Mouse (Mus musculus) adrenal gland, adult 2 months (tissue): ENCODE results near the gene Necab2. TPM values are rescaled to one million over a fixed set of nuclear protein-coding genes. Genes with fewer than 3 reads are reported as not detected.
A peak's percentile ranks its signal among the peaks of the same experiment; 100 is the strongest.

Experiments used
- DNase-seq: peaks from one replicate; pipeline ENCODE4 v3.0.0; 2021
- polyA plus RNA-seq: library from polyadenylated mRNA; depleted of rRNA; stranded (reverse); fragments of >200 nt; gene quantifications from 2 replicates; pipeline ENCODE4 v1.2.3, GENCODE M21; 2012
- total RNA-seq, 2 experiments: library from RNA; stranded (reverse); gene quantifications; 2 replicates each; pipeline ENCODE4 v1.2.3; 2021

Necab2 gene
- total and polyA plus RNA-seq, 3 experiments, result 6.5 to 8.4 (median 8.2) TPM

DNA sequence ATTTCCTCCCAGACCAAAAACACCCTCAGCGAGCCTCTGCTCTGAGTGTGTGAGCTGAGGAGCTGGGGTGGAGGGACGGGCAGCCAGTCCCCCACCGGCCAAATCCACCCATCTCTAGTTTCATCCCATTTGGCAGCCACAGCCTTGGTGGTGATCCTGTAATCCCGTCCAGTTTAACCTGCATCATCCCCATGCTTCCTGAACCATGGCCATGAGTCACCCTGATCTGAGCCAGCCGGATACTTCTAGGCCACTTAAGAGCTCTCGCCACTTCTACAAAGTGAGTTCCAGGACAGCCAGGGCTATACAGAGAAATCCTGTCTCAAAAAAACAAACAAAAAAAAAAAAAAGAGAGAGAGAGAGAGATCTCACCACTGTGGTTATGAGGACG, 18.2 kb upstream of the Necab2 start:
- DNase-seq, result peak; percentile 73

DNA sequence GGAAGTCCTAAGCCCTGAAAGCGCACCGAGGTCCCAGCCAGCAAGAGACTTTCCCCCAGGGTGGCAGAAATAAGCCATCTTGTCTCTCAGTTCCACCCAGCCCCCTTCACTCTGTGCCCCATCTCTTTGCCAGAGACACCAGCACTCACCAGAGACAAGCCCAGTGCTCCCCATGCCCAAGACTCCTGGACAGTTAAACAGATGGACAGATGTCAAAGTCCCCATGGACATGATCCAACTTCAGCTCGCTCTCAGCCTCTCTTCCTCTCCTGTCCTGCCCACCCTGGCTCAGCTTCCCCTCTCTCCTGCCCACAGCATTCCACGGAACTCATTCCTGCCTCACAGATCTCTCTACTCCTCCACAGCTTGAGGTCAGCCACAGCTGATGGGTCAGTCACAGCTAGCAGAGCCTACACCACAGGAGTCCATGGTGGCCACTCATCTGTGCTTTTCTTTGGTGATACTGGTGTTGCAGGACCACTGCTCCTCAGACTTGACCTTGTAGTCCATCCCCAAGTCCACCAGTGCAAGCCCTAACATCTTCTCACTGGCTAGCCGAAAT, 17.7 kb upstream of the Necab2 start:
- no peak for DNase-seq

DNA sequence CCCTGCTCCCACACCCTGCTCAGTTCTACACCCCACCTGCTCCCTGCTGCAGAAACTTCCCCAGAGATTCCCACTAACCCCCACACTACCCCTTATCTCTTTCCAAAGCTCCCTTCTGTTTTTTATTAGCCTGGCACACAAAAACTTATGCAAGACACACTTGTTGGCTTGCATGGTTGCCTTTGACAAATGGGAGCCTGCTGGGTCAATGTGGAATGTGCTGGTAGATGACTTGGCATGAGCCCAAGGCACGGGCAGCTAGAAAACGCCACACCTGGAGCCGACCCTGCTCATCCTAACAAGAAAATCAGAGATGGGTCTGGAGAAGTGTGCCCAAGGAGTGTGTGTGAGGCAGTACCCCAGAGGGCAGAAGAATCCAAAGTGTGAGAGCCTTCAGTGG, 17.0 kb upstream of the Necab2 start:
- DNase-seq, result no peak

DNA sequence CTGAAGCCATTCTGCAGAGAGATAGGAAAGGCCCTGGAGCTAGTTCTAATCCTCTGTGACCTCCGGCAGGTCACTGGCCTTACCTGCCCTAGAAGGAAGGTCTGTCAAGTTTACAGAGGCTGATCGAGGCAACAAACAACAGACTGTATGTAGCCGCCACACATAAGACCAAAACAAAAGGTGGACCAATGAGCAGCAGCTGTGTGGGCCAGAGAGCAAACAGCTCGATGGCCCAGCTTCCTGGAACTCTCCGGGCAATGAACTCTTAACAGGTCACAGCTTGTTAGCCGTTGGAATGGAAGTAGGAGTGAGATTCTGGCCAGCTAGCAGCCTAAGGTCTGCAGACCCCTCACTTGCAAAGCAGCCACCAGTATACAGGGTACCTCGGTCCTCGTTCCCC, 16.3 kb upstream of the Necab2 start:
- no peak for DNase-seq

DNA sequence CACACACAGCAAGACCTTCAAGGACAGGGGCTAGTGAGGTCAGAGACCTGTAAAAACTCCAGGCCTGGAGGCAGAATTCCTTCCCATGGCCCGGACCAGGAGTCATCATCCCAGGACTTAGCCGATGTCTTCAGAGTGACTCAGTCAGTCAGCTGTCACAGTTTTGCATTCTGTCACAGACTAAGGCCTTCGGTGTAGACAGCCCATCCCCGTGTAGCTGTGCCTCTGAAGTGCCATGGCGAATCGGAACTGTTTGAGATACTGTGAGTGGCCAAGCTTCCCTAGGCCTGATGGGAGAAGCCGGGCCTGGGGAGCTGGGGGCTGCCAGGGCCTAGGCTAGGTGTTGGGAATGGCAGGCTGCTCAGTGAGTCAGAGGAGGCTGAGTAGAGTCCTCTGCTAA, 15.8 kb upstream of the Necab2 start:
- DNase-seq, result peak; percentile 80

DNA sequence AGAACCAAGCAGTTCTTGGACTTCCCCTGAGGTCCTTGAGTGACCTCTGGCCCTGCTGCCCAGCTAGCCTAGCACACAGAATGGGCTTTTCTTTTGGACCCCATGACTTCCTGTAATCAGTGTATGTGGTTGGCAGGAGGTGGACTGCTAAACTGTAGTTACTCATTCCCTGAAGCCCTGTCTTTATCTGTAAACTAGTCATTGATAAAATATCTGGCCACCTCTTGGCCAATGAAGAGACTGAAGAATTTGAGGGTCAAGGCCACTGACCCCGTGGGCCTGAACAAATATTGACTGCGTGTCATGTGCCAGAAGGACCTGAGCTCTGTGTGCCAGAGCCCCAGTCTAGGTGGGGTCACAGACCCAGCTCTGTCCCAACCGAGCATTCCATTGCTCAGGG, 14.1 kb upstream of the Necab2 start:
- peak; percentile 72 for DNase-seq

DNA sequence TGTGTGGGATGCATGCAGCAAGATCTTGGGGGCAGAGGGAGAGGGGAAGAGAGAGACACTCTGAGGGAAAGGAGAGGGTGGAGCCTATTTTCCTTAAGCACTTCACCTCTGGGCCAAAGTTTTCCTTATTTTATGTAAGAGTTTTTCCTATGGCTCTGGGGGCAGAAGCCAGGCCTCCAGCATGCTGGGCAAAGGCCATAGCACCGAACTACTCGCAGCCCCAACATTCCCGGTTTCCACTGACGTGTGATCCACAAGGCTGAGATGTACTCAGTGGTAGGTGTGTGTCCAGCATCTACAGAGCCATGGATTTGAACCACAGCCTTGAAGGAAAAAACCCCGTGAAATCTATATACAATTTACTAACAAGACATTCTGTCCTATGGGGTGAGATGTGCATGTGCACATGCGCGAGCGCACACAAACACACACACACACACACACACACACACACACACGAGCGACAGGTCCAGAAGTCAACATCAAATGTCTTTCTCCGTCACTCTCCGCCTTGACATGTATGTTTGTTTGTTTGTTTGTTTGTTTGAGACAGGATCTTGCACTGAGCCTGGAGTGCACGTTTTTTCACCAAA, 12.8 kb upstream of the Necab2 start, which contains the start of gene Osgin1:
Gene Osgin1 (plus strand): TSS at position 543 of the 593 bp plus-strand sequence.
- no peak for DNase-seq

DNA sequence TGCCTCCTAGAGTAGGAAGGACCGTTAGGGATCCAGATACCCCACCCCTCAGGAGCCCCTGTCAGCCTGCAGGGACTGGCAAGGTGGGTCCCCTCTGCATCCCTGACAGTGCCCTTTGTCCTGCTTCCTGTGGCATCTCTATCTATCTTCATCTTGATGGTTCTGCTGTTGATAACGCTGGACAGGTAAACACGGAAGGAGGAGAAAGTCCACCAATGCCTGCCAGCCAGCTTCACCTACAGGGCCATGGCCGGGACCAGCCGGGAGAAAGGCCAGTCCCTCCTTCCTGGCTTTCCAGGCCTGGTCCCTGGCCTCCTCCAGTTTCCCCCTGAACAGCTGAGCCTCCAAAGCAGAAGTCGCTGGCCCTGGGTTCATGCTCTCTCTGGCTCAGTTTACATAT, 11.9 kb upstream of the Necab2 start:
- DNase-seq, result no peak

DNA sequence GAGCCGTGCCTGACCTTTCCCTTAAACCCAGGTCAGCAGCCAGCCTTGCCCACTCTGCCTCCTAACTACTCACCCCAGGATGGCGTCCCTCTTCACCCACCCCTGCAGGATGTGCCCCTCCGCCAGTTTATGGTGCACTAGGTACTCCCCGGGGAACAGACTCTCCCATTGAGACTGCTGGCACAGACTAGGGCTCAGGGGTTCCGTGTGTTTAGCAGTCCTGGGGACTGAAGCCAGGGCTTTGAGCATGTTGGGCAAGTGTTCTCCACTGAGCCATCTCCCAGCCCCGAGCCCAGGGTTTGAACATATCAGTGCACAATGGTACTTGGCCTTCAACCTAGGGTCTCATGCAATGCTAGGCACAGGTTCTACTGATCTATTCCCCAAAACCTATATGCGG, 11.0 kb upstream of the Necab2 start:
- DNase-seq, result no peak

DNA sequence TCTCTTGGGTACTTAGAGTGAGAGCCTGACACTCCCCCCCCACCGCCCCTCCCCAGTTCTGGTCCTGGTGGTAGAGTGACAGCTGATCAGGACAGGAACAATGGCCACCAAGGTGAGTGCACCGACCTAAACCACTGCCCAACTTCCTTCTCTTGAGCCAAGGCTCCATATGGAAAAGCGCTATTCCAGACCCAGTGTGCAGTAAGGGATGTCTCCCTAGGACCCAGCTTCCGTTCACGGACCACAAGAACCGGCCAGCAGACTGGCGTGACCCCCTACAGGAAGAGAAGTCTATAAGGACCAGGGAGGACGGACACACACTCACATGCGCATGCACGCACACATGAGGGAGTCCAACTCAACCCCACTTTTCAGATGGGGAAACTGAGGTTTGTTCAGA, 10.2 kb upstream of the Necab2 start:
- DNase-seq, result no peak

DNA sequence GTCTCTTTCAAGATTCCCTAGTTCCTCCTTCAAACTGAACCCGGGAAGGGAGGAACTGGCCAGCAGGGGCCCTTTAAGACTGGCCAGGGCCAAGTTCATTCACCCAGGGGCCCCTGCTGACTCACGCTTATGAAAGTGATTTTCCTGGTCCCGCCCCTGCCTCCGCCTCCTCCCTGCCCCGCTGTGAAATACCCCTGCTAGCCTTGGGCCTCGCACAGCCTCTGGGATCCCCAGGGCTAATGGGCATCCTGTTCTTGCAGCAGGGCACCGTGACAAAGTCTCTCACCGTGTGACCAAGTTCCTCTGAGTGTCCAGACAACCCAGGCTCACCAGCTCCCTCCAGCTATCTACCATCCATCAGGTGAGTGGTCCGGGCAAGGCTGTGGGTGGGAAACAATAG, 9.6 kb upstream of the Necab2 start:
- DNase-seq, result peak; percentile 98

DNA sequence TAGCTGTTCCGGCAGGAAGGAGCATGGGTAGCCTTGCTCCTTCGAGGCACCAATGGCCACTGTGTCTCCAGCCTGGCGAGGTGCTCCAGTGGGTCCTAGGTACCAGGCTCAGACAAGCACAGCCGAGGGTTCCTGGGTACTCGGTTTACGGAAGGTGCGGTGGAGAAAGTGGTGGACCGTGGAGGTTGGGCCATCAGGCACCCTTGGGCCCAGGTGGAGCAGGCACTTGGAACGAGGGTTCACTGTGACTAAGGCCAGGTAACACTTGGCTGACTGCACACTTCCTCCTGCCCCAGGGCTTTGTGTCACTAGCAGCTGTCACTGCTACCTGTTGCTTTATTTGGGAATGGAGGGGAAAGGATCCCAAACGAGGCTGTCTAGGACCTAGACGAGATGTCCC, 9.0 kb upstream of the Necab2 start:
- no peak for DNase-seq

DNA sequence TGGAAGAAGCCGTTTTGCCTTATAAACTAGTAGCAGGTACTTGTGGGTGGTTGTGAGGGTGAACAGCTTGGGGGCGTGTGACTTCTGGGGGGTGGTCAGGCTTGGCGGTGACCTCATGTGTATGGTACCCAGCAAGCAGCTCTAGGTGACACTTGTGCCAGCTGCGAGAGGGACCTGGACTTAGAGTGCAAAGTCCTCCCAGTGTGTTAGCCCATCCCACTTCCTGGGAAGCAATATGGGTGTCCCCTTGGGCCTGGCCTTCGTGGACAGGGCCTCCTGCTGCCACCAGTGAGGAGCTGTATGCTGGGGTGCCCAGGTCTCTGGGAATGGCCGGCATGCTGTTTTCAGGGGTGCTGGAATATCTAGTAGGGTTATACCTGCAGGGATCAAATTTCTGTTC, 7.6 kb upstream of the Necab2 start:
- peak; percentile 66 for DNase-seq

DNA sequence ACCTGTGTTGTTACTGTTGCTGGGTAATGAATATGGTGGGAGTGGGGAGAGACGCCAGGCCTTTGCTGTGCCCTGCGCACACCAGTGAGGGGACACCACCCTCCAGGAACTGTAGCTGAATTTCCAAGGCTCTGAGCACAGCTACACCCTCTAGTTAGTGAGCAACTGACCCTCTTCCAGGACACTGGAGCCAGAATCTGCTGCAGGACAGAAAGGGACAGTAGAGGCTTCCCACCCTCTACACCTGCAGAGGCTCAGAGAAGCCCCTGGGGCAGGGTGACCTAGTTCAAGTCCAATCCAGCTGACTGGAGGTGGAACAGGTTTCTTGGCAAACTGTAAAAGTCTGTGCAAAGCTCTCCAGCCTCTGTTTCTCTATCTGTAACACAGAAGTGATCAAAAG, 7.1 kb upstream of the Necab2 start:
- no peak for DNase-seq

DNA sequence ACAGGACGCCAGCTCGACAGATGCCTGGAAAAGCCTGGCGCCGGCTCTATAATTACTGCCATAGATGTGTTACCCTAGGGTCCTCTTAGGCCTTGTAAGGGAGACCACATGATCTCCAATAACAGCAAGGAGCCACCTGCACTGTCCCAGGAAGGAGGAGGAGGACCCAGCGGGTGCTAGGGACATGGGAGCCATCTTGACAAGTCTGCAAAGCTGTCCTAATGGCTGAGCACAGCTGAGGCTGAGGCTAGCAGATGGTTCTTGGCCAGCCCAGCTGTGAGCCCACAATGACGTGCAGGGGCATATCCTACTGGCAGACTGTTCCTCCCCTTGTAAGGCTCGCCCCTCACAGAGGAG, 6.6 kb upstream of the Necab2 start:
- no peak for DNase-seq

DNA sequence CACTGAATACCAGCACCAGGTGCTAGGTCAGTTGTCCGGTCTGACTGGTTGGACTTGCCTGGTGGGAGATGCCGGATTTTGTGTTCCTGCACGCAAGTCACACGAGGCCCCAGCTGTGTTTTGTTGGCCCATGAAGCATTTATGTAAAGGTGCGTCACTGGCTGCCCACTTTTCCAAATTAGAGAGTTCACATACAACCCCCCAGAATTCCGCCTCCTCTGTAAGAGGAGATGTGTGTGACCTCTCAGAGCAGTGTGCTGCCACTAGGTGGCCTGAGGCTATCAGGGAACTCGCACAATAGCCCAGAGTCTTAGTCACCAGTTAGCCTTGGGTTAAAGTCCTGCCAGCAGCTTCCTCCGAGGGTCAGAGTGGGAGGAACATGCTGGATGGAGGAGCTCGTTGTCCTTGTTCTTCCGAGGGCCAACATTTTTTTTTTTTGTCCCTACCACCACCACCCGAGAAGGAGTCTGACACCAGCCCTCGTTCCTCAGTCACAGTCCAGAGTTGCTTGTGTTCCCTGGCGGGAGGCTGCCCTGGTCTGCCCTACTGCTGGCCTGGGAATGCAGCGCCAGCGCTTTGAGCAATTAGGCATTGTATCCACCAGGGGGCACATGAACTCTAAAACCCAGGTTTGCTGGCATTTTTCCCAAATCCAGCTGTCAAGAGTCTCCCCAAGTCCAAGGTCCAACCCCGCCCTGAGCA, 6.1 kb upstream of the Necab2 start:
- peak; percentile 91 for DNase-seq

DNA sequence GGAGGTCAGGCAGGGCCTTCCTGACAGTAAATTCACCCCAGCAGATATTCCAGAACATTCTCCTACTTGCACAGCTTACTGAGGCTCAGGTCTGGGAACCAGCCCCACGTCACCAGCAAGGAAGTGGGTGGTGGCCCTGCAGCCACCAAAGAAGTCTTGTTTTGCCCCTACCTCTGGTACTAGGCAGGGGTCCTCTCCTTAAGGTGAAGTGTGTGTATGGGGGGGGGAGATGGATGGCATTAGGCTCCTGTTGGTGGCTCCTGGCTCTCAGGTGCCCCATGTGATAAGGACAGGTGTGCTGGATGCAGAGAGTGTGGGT, 5.6 kb upstream of the Necab2 start:
- no peak for DNase-seq

DNA sequence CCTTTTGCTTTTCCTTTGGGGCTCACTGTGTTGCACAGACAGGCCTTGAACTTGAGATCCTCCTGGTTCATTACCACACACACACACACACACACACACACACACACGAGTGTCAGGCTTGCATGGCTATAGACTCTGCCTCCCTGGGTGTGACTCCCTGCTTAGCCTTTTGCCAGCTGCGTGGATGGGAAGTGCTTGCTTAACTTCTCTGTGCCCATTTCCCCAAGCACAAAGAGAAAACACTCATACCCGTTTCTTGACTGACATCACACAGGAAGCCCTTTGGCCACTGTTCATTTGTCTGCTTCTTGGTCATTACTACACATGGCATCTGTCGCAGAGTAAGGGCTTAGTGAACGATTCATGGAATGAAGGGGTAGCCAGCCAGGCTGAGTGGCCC, 4.5 kb upstream of the Necab2 start:
- DNase-seq, result no peak

DNA sequence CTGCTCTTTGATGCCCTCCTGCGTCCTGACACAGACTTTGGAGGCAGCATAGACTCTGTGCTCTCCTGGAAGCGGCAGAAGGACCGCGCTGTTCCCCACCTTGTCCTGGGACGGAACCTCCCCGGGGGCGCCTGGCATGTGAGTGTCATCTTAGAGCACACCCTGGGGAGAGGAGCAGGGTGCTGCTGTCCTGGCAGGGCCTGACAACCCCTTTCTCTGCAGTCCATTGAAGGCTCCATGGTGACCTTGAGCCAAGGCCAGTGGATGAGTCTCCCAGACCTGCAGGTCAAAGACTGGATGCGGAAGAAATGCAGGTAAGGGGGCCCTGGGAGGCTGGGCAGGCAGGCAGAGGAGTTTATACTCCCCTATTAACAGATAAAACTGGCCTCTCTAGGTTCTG, 3.5 kb upstream of the Necab2 start:
- DNase-seq, result no peak

DNA sequence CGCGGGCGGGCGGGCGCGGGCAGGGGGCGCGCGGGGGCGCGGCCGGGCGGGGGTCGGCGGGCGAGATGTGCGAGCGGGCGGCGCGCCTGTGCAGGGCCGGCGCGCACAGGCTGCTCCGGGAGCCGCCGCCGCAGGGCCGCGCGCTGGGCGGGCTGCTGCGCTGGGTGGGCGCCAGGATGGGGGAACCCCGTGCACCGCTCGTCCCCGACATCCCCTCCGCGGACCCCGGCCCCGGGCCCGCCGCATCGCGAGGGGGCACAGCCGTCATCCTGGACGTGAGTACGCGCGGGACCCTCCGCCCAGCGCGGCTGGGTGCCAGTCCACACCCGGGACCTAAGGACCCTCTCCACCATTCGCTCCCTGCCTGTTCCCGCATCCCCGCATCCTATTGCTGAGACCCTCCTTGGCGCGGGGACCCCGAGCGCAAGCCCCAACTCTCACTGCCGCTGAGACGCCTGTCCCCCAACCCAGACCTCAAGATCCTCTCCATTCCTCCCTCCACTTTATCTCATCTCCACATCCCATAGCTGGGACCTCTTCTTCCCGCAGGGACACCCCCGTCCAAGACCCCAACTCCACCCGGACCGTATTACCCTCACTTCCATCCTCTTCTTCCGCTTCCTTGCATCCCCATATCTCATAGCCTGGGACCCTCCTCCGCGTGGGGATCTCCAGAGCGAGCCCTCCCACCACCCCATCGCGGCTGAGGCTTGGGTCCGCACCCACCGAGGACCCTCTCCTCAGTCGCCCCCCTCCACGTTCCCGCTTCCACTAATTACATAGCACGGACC, 666 bp downstream of the Necab2 start:
- peak; percentile 60 for DNase-seq

DNA sequence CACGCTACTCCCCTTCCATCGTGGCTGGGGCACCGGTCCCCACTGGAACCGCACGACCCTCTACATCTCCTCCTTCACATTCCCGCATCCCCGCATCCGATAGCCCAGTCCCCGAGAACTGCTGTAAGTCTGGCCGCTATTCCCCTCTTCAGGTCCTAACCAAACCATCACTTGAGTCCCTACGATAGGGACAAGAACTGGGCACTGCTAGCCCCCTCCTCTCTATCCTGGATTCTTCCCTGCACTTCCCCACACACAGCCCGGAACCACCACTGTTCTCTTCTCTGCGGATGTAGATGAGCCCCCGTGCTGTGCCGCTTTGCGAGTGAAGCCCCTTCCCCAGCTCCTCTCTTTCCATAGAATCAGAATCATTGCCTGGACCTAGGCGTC, 1.3 kb downstream of the Necab2 start:
- no peak for DNase-seq

DNA sequence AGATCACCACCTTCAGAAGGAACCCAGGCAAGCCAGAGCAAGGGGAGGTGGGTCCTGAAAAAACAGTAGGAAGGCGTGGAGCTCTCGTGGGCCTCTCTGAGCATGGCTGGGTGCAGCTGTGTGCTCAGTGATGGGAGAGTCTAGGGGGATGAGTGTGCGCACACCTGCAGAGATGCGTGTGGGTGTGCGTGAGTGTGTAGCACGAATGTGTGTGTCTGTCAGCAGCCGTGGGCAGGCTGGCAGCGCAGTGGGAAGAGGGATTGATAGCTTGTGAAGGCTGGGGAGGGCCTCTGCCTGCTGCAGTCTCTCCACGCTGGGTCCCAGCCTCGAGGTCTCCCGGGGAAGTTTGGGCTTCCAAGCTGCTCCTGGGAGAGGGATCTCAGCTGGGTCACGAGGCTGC, 3.1 kb downstream of the Necab2 start:
- DNase-seq, result no peak

DNA sequence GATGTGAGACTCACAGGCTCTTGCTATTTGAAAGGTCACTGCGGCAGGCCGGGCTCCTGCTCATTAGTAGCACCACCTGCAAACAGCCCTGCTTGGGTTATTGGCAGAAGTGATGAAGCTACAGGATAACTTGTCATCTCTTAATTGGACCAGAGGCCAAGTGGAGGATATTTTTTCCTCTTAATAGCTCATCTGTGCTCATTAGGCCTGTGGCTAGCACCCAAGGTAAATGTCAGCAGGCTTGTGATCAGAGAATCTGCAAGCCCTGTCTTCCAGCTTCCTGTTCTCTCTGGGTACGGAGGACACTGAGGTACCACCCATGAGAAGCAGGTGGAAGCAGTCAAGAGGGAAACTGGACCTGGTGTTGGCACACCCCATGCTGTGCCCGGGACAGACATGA, 4.6 kb downstream of the Necab2 start:
- no peak for DNase-seq
